Mouse (Mus musculus): ENCODE data around the gene G3bp1. TPM values are rescaled to one million over a fixed set of nuclear protein-coding genes. Genes with fewer than 3 reads are reported as not detected.

Gene G3bp1
- total and polyA plus RNA-seq, 3 experiments = 97.4 to 461 (median 128) TPM

GRCm38 (mm10) chr11:55542671-55543070 lies 73.2 kb downstream of the G3bp1 start:
- Histone ChIP-seq H3K4me1 (ENCODE audit: insufficient read depth, low read depth, low read length) (no peaks in the 10 kb centered on the region), H3K36me3 (replicated peaks) (no peaks in the 10 kb centered on the region), H3K27me3 (ENCODE audit: insufficient read depth, low read length) (peaks cover 2% of the 10 kb centered on the region; the same call in 1 of the 2 replicates), H3K9me3 (replicated peaks) (peaks cover 5% of the 10 kb centered on the region; the same call in 1 of the 2 replicates), H3K4me3 (ENCODE audit: low read depth, low read length) (no peak overlapping the region)
- DNase-seq (ENCODE audit: low spot score) = no peak
- no peak for ATAC-seq (ENCODE audit: extremely low read depth, insufficient number of reproducible peaks, low FRiP score, poor library complexity, severe bottlenecking)
- TF ChIP-seq POLR2AphosphoS5 (IDR thresholded peaks at IDR 0.05; ENCODE audit: insufficient replicate concordance, low read depth, low read length) (no peak), CTCF (IDR thresholded peaks at IDR 0.05; ENCODE audit: low read depth, low read length) (no peak), TAL1 (conservative IDR thresholded peaks at IDR 0.05; ENCODE audit: low read depth, low read length) (no peak), GATA2 (IDR thresholded peaks at IDR 0.05; ENCODE audit: borderline replicate concordance, low read depth, low read length) (no peak), GATA1 (IDR thresholded peaks at IDR 0.05; ENCODE audit: borderline replicate concordance, low read length) (no peak)

- DNase-seq (ENCODE audit: low spot score) (no peak), ATAC-seq (ENCODE audit: extremely low read depth, insufficient number of reproducible peaks, low FRiP score, poor library complexity, severe bottlenecking) (no peak)
- Histone ChIP-seq H3K27me3 (ENCODE audit: insufficient read depth, low read length) (no peaks in the 10 kb centered on the region), H3K4me1 (ENCODE audit: insufficient read depth, low read depth, low read length) (no peaks in the 10 kb centered on the region), H3K4me3 (ENCODE audit: low read depth, low read length) (no peak overlapping the region), H3K36me3 (replicated peaks) (no peaks in the 10 kb centered on the region), H3K9me3 (replicated peaks) (peaks cover 5% of the 10 kb centered on the region; the same call in 1 of the 2 replicates)
- TF ChIP-seq TAL1 (conservative IDR thresholded peaks at IDR 0.05; ENCODE audit: low read depth, low read length) (no peak), GATA2 (IDR thresholded peaks at IDR 0.05; ENCODE audit: borderline replicate concordance, low read depth, low read length) (no peak), GATA1 (IDR thresholded peaks at IDR 0.05; ENCODE audit: borderline replicate concordance, low read length) (no peak), POLR2AphosphoS5 (IDR thresholded peaks at IDR 0.05; ENCODE audit: insufficient replicate concordance, low read depth, low read length) (no peak), CTCF (IDR thresholded peaks at IDR 0.05; ENCODE audit: low read depth, low read length) (no peak)
Measured at GRCm38 (mm10) chr11:55545690-55546089, 76.2 kb downstream of the G3bp1 start.

Other genes starting within 250 kb of the G3bp1 start
- gene Fat2, start 133.1 kb upstream of the G3bp1 start, total RNA-seq (2014; fragmentation: Nextera tagmentation) = not detected in 2 replicates
- gene Fat2, start 133.1 kb upstream of the G3bp1 start, total RNA-seq (2017) = 0.06 and 0.11 TPM in 2 replicates
- gene Fat2, start 133.1 kb upstream of the G3bp1 start, polyA plus RNA-seq (2012) = not detected in 2 replicates
- not detected in 2 replicates for gene Sparc, start 46.5 kb upstream of the G3bp1 start, total RNA-seq (2014; fragmentation: Nextera tagmentation)
- gene Sparc, start 46.5 kb upstream of the G3bp1 start, total RNA-seq (2017) = 0.12 and 0.82 TPM in 2 replicates
- gene Sparc, start 46.5 kb upstream of the G3bp1 start, polyA plus RNA-seq (2012) = not detected in 2 replicates
- 37.0 and 37.7 TPM in 2 replicates for gene Atox1, start 8.4 kb upstream of the G3bp1 start, total RNA-seq (2014; fragmentation: Nextera tagmentation)
- 103 and 125 TPM in 2 replicates for gene Atox1, start 8.4 kb upstream of the G3bp1 start, total RNA-seq (2017)
- gene Atox1, start 8.4 kb upstream of the G3bp1 start, polyA plus RNA-seq (2012) = 39.7 and 92.8 TPM in 2 replicates
- not detected in 2 replicates for gene Glra1, start 138.5 kb downstream of the G3bp1 start, total RNA-seq (2014; fragmentation: Nextera tagmentation)
- 0.06 and 0.11 TPM in 2 replicates for gene Glra1, start 138.5 kb downstream of the G3bp1 start, total RNA-seq (2017)
- not detected in 2 replicates for gene Glra1, start 138.5 kb downstream of the G3bp1 start, polyA plus RNA-seq (2012)